Mouse (Mus musculus) monocyte, adult 59 days (primary cell): Measurements from ENCODE around the gene Rhox13. TPM values are rescaled to one million over a fixed set of nuclear protein-coding genes. Genes with fewer than 3 reads are reported as not detected.

Experiments
- total RNA-seq, 2 experiments: library from RNA; stranded (reverse); gene quantifications; one replicate each; pipeline ENCODE4 v1.2.4; 2023

Rhox13 gene
- not detected for total RNA-seq

DNA sequence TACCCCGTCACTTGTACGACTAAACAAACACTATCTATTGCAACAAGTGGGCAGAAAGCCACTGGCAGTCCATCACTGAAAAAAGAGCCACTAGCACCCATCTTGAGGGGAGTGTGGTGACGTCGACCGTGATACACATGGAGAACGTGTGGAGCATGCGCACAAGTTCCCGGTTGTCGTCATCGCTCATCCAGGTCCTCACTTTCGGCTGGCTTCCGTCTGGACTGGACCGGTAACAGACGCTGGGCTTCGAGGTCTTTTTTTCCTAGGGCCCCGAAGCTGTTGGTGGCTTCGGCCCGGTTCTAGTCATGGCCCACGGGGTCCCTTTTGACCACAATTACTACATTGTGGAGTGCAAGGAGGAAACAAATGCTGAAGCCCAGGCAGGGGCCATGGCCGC lies at the start of gene Rhox13:
TSS of gene Rhox13 (plus strand) at position 238 of the 400 bp plus-strand sequence.

DNA sequence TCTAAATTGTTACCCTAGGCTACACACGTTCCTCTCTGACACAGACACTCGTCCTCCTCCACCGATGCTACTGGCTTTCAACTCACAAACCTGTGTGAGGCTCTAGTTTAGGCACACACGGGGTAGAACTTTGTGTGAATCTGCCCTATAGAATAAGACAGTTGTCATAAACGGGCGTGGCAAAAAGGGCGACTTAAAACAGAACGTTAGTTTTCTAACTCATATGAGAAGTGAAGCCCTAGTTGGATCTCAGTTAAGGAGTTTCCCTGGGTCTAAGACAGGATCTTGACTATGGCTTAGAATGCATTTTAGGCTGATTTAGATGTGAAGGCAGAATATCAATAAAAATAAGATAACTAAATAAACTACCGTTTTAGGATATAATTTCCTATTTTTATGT lies 36.0 kb upstream of the Rhox13 start, which contains the start of gene Rhox11:
TSS of gene Rhox11 (minus strand) at position 101 of the 400 bp plus-strand sequence.

DNA sequence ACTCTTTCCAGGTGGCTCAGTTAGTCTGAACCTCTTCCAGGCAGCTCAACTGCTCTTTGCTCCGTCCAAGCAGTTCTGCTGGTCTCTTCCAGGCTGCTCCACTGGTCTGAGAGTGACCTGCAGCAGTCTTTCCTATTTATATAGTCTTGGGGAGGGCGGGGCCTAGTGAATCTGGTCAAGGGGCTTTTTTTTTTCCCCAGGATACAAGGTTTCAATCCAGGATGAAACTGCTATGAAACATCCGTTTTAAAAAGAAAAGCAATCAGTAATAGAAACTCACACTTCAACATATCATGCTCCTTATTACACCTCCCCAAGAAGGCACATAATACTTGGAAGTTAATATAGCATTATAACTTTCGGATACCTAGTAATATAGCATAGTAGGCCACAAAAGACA lies 10.2 kb upstream of the Rhox13 start, which contains the start of gene Rhox12:
TSS of gene Rhox12 (minus strand) at position 101 of the 400 bp plus-strand sequence.

Other genes starting within 250 kb of the Rhox13 start
- not detected for gene Rhox8, start 242.3 kb upstream of the Rhox13 start, total RNA-seq
- gene Rhox7b, start 224.0 kb upstream of the Rhox13 start, total RNA-seq: not detected
- gene Rhox9, start 219.4 kb upstream of the Rhox13 start, total RNA-seq: not detected
- gene Btg1-ps1, start 102.4 kb upstream of the Rhox13 start, total RNA-seq: not detected
- not detected for gene Btg1-ps2, start 78.1 kb upstream of the Rhox13 start, total RNA-seq
- gene Rhox10, start 54.7 kb upstream of the Rhox13 start, total RNA-seq: not detected
- not detected for gene Rhox11, start 36.1 kb upstream of the Rhox13 start, total RNA-seq
- not detected for gene Rhox12, start 10.3 kb upstream of the Rhox13 start, total RNA-seq
- gene Zbtb33, start 68.6 kb downstream of the Rhox13 start, total RNA-seq: 10 to 100 TPM; 21.4 to 25.3 TPM
- gene Tmem255a, start 131.2 kb downstream of the Rhox13 start, total RNA-seq: under 1 TPM in 1 of 2 experiments, not detected in 1; 0.30 TPM
- gene Atp1b4, start 195.0 kb downstream of the Rhox13 start, total RNA-seq: not detected